Mouse (Mus musculus) MN1 (cell line): ENCODE data around the gene Kdelr1.

Experiments
- DNase-seq: peaks from one replicate; pipeline ENCODE4 v3.0.0-alpha.2; 2016; ENCODE audit warnings: low spot score

Kdelr1 gene

GRCm38 (mm10) chr7:45872624-45873023 is at the start of gene Kdelr1:
TSS of gene Kdelr1 (plus strand) at chr7:45872772.
- DNase-seq: peak; percentile 89

- DNase-seq: no peak
These were observed 48.0 kb upstream of the Kdelr1 start, which contains the start of gene Kcnj14 for GRCm38 (mm10) chr7:45824598-45824997. TSS of gene Kcnj14 (minus strand) at chr7:45824782.

GRCm38 (mm10) chr7:45826631-45827030 is 45.9 kb upstream of the Kdelr1 start:
- no peak for DNase-seq

GRCm38 (mm10) chr7:45830427-45831127 is 42.0 kb upstream of the Kdelr1 start, which contains the start of gene Grwd1:
TSS of gene Grwd1 (minus strand) at chr7:45830944.
- DNase-seq: peak; percentile 92

GRCm38 (mm10) chr7:45831128-45831525 is 41.4 kb upstream of the Kdelr1 start:
- peak; percentile 51 for DNase-seq

- no peak for DNase-seq
These were observed 40.1 kb upstream of the Kdelr1 start for GRCm38 (mm10) chr7:45832428-45832827.

GRCm38 (mm10) chr7:45833148-45833790 is 39.3 kb upstream of the Kdelr1 start:
- DNase-seq: no peak

- no peak for DNase-seq
These were observed 38.6 kb upstream of the Kdelr1 start for GRCm38 (mm10) chr7:45833924-45834323.

GRCm38 (mm10) chr7:45842950-45843744 is 29.4 kb upstream of the Kdelr1 start:
- no peak for DNase-seq

GRCm38 (mm10) chr7:45848447-45849027 is 24.0 kb upstream of the Kdelr1 start:
- no peak for DNase-seq

GRCm38 (mm10) chr7:45850661-45851060 is 21.9 kb upstream of the Kdelr1 start:
- no peak for DNase-seq

- DNase-seq: no peak
These were observed 19.5 kb upstream of the Kdelr1 start for GRCm38 (mm10) chr7:45853089-45853488.

- DNase-seq: no peak
These were observed 15.3 kb upstream of the Kdelr1 start for GRCm38 (mm10) chr7:45856950-45857901.

GRCm38 (mm10) chr7:45859008-45859407 is 13.6 kb upstream of the Kdelr1 start:
- no peak for DNase-seq

GRCm38 (mm10) chr7:45862804-45863203 is 9.8 kb upstream of the Kdelr1 start:
- DNase-seq: no peak

GRCm38 (mm10) chr7:45864435-45864834 is 8.1 kb upstream of the Kdelr1 start:
- no peak for DNase-seq

- peak; percentile 66 for DNase-seq
These were observed 6.4 kb upstream of the Kdelr1 start for GRCm38 (mm10) chr7:45865925-45866910.

GRCm38 (mm10) chr7:45867871-45868270 is 4.7 kb upstream of the Kdelr1 start:
- DNase-seq: no peak

- no peak for DNase-seq
These were observed 3.4 kb upstream of the Kdelr1 start for GRCm38 (mm10) chr7:45869107-45869670.

GRCm38 (mm10) chr7:45869787-45870186 is 2.8 kb upstream of the Kdelr1 start:
- no peak for DNase-seq
